Mouse (Mus musculus): ENCODE results near the gene Nkd1. TPM values are rescaled to one million over a fixed set of nuclear protein-coding genes. Genes with fewer than 3 reads are reported as not detected.

Gene Nkd1
- polyA plus RNA-seq, 1 experiment from 2014 or later = 45.0 TPM

GRCm38 (mm10) chr8:88642734-88643564 lies 121.8 kb downstream of the Nkd1 start:
- no peak overlapping the region for H3K4me3 ChIP-seq (ENCODE audit: low read depth, low read length)
- no peaks in the 10 kb centered on the region for H3K36me3 ChIP-seq (replicated peaks; ENCODE audit: control insufficient read depth, insufficient read depth, low read depth, low read length)
- ATAC-seq (replicated peaks; ENCODE audit: insufficient number of reproducible peaks, low FRiP score, low TSS enrichment, low read depth) = no peak
- H3K27me3 ChIP-seq (ENCODE audit: control insufficient read depth, insufficient read depth, low read length) = no peaks in the 10 kb centered on the region
- no peak overlapping the region for H3K4me2 ChIP-seq (ENCODE audit: low read depth, low read length)
- H3K27ac ChIP-seq (replicated peaks; ENCODE audit: low read depth, low read length) = no peak overlapping the region
- H3K9me3 ChIP-seq (replicated peaks; ENCODE audit: control insufficient read depth, low read length) = no peaks in the 10 kb centered on the region
- H3K4me1 ChIP-seq (ENCODE audit: control insufficient read depth, insufficient read depth, low read length) = no peaks in the 10 kb centered on the region
- 66% methylated on average over 5 of the region's 5 CpGs for WGBS
- no peak for DNase-seq (ENCODE audit: low spot score)
- H3K9ac ChIP-seq (replicated peaks; ENCODE audit: low read length) = no peak overlapping the region

Other genes with a start within 250 kb of the Nkd1 start
- 2.1 and 2.4 TPM in 2 replicates for gene Adcy7, start 249.0 kb upstream of the Nkd1 start, polyA plus RNA-seq (2014; fragmentation: Nextera tagmentation; extraction: Ambion mirVana)
- gene Brd7, start 159.2 kb upstream of the Nkd1 start, polyA plus RNA-seq (2014; fragmentation: Nextera tagmentation; extraction: Ambion mirVana) = 81.2 and 90.7 TPM in 2 replicates
- 1.0 and 1.5 TPM in 2 replicates for gene Snx20, start 114.8 kb downstream of the Nkd1 start, polyA plus RNA-seq (2014; fragmentation: Nextera tagmentation; extraction: Ambion mirVana)
- 0.17 and 0.18 TPM in 2 replicates for gene Nod2, start 126.0 kb downstream of the Nkd1 start, polyA plus RNA-seq (2014; fragmentation: Nextera tagmentation; extraction: Ambion mirVana)
- 13.5 and 14.3 TPM in 2 replicates for gene Cyld, start 175.7 kb downstream of the Nkd1 start, polyA plus RNA-seq (2014; fragmentation: Nextera tagmentation; extraction: Ambion mirVana)